Mouse (Mus musculus) bone marrow macrophage, adult 2 months (primary cell): Measurements from ENCODE around the gene Isg20. TPM values are rescaled to one million over a fixed set of nuclear protein-coding genes. Genes with fewer than 3 reads are reported as not detected.
A peak's percentile ranks its signal among the peaks of the same experiment; 100 is the strongest.

Experiments used
- H3K27ac ChIP-seq: 2 replicates; pipeline ENCODE4 v1.5.1; 2012; ENCODE audit warnings: low read depth, low read length; ENCODE audit not compliant: insufficient read depth
- H3K4me1 ChIP-seq: 2 replicates; pipeline ENCODE4 v1.6.1; 2012; ENCODE audit warnings: low read length; ENCODE audit not compliant: control insufficient read depth, insufficient read depth
- H3K4me3 ChIP-seq: 2 replicates; pipeline ENCODE4 v1.5.1; 2012; ENCODE audit warnings: mild to moderate bottlenecking, low read length, moderate library complexity; ENCODE audit not compliant: insufficient read depth
- CTCF ChIP-seq: IDR thresholded peaks from 2 replicates; pipeline ENCODE4 v1.5.1; 2012; ENCODE audit warnings: low read depth, mild to moderate bottlenecking, low read length, moderate library complexity
- POLR2A ChIP-seq: IDR thresholded peaks from 2 replicates; pipeline ENCODE4 v1.6.1; 2012; ENCODE audit warnings: mild to moderate bottlenecking, low read depth, low read length, borderline replicate concordance
- polyA plus RNA-seq: library from polyadenylated mRNA; stranded (reverse); fragments of >200 nt; gene quantifications from 2 replicates; pipeline ENCODE4 v1.2.4, GENCODE M21; 2012; ENCODE audit not compliant: missing spikeins, insufficient read depth, insufficient read length

Isg20 gene
- polyA plus RNA-seq, 1 experiment: 12.4 TPM

- TF ChIP-seq POLR2A: no peak
- no peak for TF ChIP-seq CTCF
- peaks cover 18% of the 10 kb centered on the region for H3K4me1 ChIP-seq
Observed at GRCm38 (mm10) chr7:78914896-78915510, 1.8 kb downstream of the Isg20 start.

GRCm38 (mm10) chr7:78918686-78919085 lies 5.5 kb downstream of the Isg20 start:
- peaks cover 4% of the 10 kb centered on the region; the same call in 1 of the 2 replicates for H3K4me1 ChIP-seq
- no peak overlapping the region for H3K4me3 ChIP-seq
- TF ChIP-seq POLR2A (no peak), CTCF (no peak)
- no peak overlapping the region for H3K27ac ChIP-seq

More at GRCm38 (mm10) chr7:78914896-78915510, 1.8 kb downstream of the Isg20 start:
- Histone ChIP-seq H3K4me3 (no peak overlapping the region), H3K27ac (no peak overlapping the region)

GRCm38 (mm10) chr7:78922506-78922905 lies 9.3 kb downstream of the Isg20 start:
- no peak for TF ChIP-seq CTCF
- TF ChIP-seq POLR2A: no peak
- H3K4me3 ChIP-seq: no peak overlapping the region
- no peak overlapping the region for H3K27ac ChIP-seq
- H3K4me1 ChIP-seq: no peaks in the 10 kb centered on the region

GRCm38 (mm10) chr7:78924300-78924699 lies 11.1 kb downstream of the Isg20 start:
- no peak overlapping the region for H3K4me3 ChIP-seq
- TF ChIP-seq CTCF (peak; percentile 43), POLR2A (no peak)
- no peak overlapping the region for H3K27ac ChIP-seq
- H3K4me1 ChIP-seq: no peaks in the 10 kb centered on the region

GRCm38 (mm10) chr7:78924796-78925195 lies 11.6 kb downstream of the Isg20 start:
- Histone ChIP-seq H3K4me1 (no peaks in the 10 kb centered on the region), H3K27ac (no peak overlapping the region), H3K4me3 (no peak overlapping the region)
- TF ChIP-seq CTCF: no peak
- TF ChIP-seq POLR2A: no peak

- Histone ChIP-seq H3K27ac (no peak overlapping the region), H3K4me3 (no peak overlapping the region), H3K4me1 (no peaks in the 10 kb centered on the region)
- TF ChIP-seq CTCF (no peak), POLR2A (no peak)
Observed at GRCm38 (mm10) chr7:78925680-78926079, 12.5 kb downstream of the Isg20 start.

- no peaks in the 10 kb centered on the region for H3K4me1 ChIP-seq
- TF ChIP-seq CTCF: no peak
- TF ChIP-seq POLR2A: no peak
- no peak overlapping the region for H3K4me3 ChIP-seq
- H3K27ac ChIP-seq: no peak overlapping the region
Observed at GRCm38 (mm10) chr7:78926156-78926555, 12.9 kb downstream of the Isg20 start.

GRCm38 (mm10) chr7:78927266-78927665 lies 14.0 kb downstream of the Isg20 start:
- no peak overlapping the region for H3K27ac ChIP-seq
- no peak overlapping the region for H3K4me3 ChIP-seq
- no peaks in the 10 kb centered on the region for H3K4me1 ChIP-seq
- TF ChIP-seq CTCF: no peak
- TF ChIP-seq POLR2A: no peak

GRCm38 (mm10) chr7:78938957-78939602 lies 25.9 kb downstream of the Isg20 start:
- TF ChIP-seq CTCF (no peak), POLR2A (no peak)
- H3K4me1 ChIP-seq: no peaks in the 10 kb centered on the region
- H3K4me3 ChIP-seq: no peak overlapping the region
- no peak overlapping the region for H3K27ac ChIP-seq

GRCm38 (mm10) chr7:78940971-78941370 lies 27.7 kb downstream of the Isg20 start:
- no peaks in the 10 kb centered on the region for H3K4me1 ChIP-seq
- TF ChIP-seq CTCF (no peak), POLR2A (no peak)
- no peak overlapping the region for H3K4me3 ChIP-seq
- no peak overlapping the region for H3K27ac ChIP-seq

GRCm38 (mm10) chr7:78942544-78942943 lies 29.3 kb downstream of the Isg20 start:
- TF ChIP-seq POLR2A (no peak), CTCF (no peak)
- H3K4me1 ChIP-seq: no peaks in the 10 kb centered on the region
- no peak overlapping the region for H3K4me3 ChIP-seq
- no peak overlapping the region for H3K27ac ChIP-seq
